Mouse (Mus musculus) kidney, embryonic 16.5 days (tissue): ENCODE measurements around the gene Zfp991. TPM values are rescaled to one million over a fixed set of nuclear protein-coding genes. Genes with fewer than 3 reads are reported as not detected.
"Not testable (repeated sequence)": the region's sequence is repeated elsewhere in the genome, so short reads cannot be mapped to it uniquely, and the experiment has no call there.

ENCODE experiments used
- ATAC-seq: fragments of 200-750 bp; cut with Nextera tagmentation; 2 replicates; pipeline ENCODE4 v1.8.0; 2017; ENCODE audit warnings: moderate TSS enrichment; ENCODE audit not compliant: low FRiP score, low TSS enrichment
- H3K27ac ChIP-seq: fragments of 300-500 bp; sonication (generic); 2 replicates; pipeline ENCODE4 v1.5.1; 2014; ENCODE audit warnings: low read length
- H3K27me3 ChIP-seq: fragments of 300-500 bp; sonication (generic); 2 replicates; pipeline ENCODE4 v1.6.1; 2014; ENCODE audit warnings: low read length, control low read depth, mixed read lengths; ENCODE audit not compliant: insufficient read depth
- H3K36me3 ChIP-seq: fragments of 300-500 bp; sonication (generic); 2 replicates; pipeline ENCODE4 v1.6.1; 2014; ENCODE audit warnings: low read length, control low read depth, mixed read lengths; ENCODE audit not compliant: insufficient read depth
- H3K4me1 ChIP-seq: fragments of 300-500 bp; sonication (generic); 2 replicates; pipeline ENCODE4 v1.6.1; 2014; ENCODE audit warnings: low read length, control low read depth, mixed read lengths; ENCODE audit not compliant: insufficient read depth
- H3K4me2 ChIP-seq: fragments of 300-500 bp; sonication (generic); replicated peaks from 2 replicates; pipeline ENCODE4 v1.6.1; 2014; ENCODE audit warnings: low read depth, low read length
- H3K4me3 ChIP-seq: fragments of 300-500 bp; sonication (generic); 2 replicates; pipeline ENCODE4 v1.5.1; 2014; ENCODE audit warnings: mild to moderate bottlenecking, low read length
- H3K9ac ChIP-seq: fragments of 300-500 bp; sonication (generic); replicated peaks from 2 replicates; pipeline ENCODE4 v1.6.1; 2014; ENCODE audit warnings: low read length
- H3K9me3 ChIP-seq: fragments of 300-500 bp; sonication (generic); 2 replicates; pipeline ENCODE4 v1.6.1; 2016; ENCODE audit warnings: low read length, control low read depth
- WGBS: fragments of 180-500 bp; shearing (Covaris S2); extraction: QIAGEN DNeasy Blood & Tissue Kit; methylation state at CpG from one replicate; pipeline ENCODE4 v1.1.7; 2014; 5-methylcytosine and 5-hydroxymethylcytosine counted together
- polyA plus RNA-seq: library from polyadenylated mRNA; unstranded; fragments of >200 nt; fragmentation: Nextera tagmentation; extraction: Ambion mirVana; gene quantifications from 2 replicates; pipeline ENCODE4 v1.2.1, GENCODE M21; 2015

Gene Zfp991
- polyA plus RNA-seq, result 5.3 and 6.2 TPM in 2 replicates

GRCm38 (mm10) chr4:147131837-147132459 lies at the start of gene Zfp991:
Zfp991 (plus strand) TSS chr4:147132038.
- WGBS, result 34% methylated on average over 2 of the region's 15 CpGs
- not testable (repeated sequence) for H3K27me3 ChIP-seq, ATAC-seq, H3K4me1 ChIP-seq, H3K36me3 ChIP-seq, H3K9ac ChIP-seq, H3K4me2 ChIP-seq, H3K27ac ChIP-seq, H3K9me3 ChIP-seq
- peak within 1 kb of the TSS; percentile 31 for H3K4me3 ChIP-seq

GRCm38 (mm10) chr4:147095641-147096040 lies 36.2 kb upstream of the Zfp991 start:
- not testable (repeated sequence) for H3K9ac ChIP-seq, ATAC-seq, H3K36me3 ChIP-seq, H3K27ac ChIP-seq, H3K27me3 ChIP-seq, H3K4me1 ChIP-seq, H3K9me3 ChIP-seq, H3K4me3 ChIP-seq, H3K4me2 ChIP-seq
- WGBS, result 73% methylated on average over 2 of the region's 2 CpGs

- H3K27ac ChIP-seq, H3K36me3 ChIP-seq, H3K4me1 ChIP-seq, H3K9me3 ChIP-seq, H3K27me3 ChIP-seq: not testable (repeated sequence)
- H3K4me2 ChIP-seq, result peak overlapping the region; percentile 72
- ATAC-seq, result peak; percentile 81
- peak overlapping the region; percentile 47 for H3K4me3 ChIP-seq
- H3K9ac ChIP-seq, result peak overlapping the region; percentile 44; the same call in 1 of the 2 replicates
- WGBS, result 2% methylated on average over 45 of the region's 109 CpGs
These were observed 29.9 kb upstream of the Zfp991 start for GRCm38 (mm10) chr4:147101666-147102626.

GRCm38 (mm10) chr4:147103814-147104213 lies 28.0 kb upstream of the Zfp991 start:
- H3K4me3 ChIP-seq, H3K36me3 ChIP-seq, H3K4me1 ChIP-seq, ATAC-seq, H3K27ac ChIP-seq, H3K9ac ChIP-seq, H3K9me3 ChIP-seq, H3K4me2 ChIP-seq, H3K27me3 ChIP-seq: not testable (repeated sequence)
- WGBS, result 60% methylated on average over 4 of the region's 4 CpGs

GRCm38 (mm10) chr4:147117839-147118238 lies 14.0 kb upstream of the Zfp991 start:
- H3K4me1 ChIP-seq, H3K27ac ChIP-seq, H3K9ac ChIP-seq, ATAC-seq, H3K4me2 ChIP-seq, H3K9me3 ChIP-seq, H3K27me3 ChIP-seq, H3K36me3 ChIP-seq, H3K4me3 ChIP-seq: not testable (repeated sequence)
- 74% methylated on average over 2 of the region's 3 CpGs for WGBS

GRCm38 (mm10) chr4:147122286-147122685 lies 9.6 kb upstream of the Zfp991 start:
- not testable (repeated sequence) for H3K9ac ChIP-seq
- 75% methylated on average over 1 of the region's 1 CpGs for WGBS

GRCm38 (mm10) chr4:147123797-147124196 lies 8.0 kb upstream of the Zfp991 start:
- peaks cover 18% of the 10 kb centered on the region for H3K9me3 ChIP-seq
- not testable (repeated sequence) for ATAC-seq, H3K27ac ChIP-seq, H3K4me3 ChIP-seq, H3K36me3 ChIP-seq, H3K27me3 ChIP-seq, H3K4me1 ChIP-seq, H3K4me2 ChIP-seq, H3K9ac ChIP-seq

More at GRCm38 (mm10) chr4:147122286-147122685, 9.6 kb upstream of the Zfp991 start:
- H3K36me3 ChIP-seq, H3K27ac ChIP-seq, ATAC-seq, H3K4me2 ChIP-seq, H3K4me1 ChIP-seq, H3K27me3 ChIP-seq, H3K4me3 ChIP-seq: not testable (repeated sequence)
- H3K9me3 ChIP-seq, result peaks cover 18% of the 10 kb centered on the region

GRCm38 (mm10) chr4:147124400-147125306 lies 7.2 kb upstream of the Zfp991 start:
- not testable (repeated sequence) for H3K4me1 ChIP-seq, H3K27ac ChIP-seq, H3K36me3 ChIP-seq, H3K27me3 ChIP-seq
- WGBS, result 6% methylated on average over 42 of the region's 48 CpGs
- peak; percentile 100 for ATAC-seq
- Histone ChIP-seq H3K9me3 (peaks cover 18% of the 10 kb centered on the region), H3K4me3 (peak overlapping the region; percentile 56), H3K4me2 (peak overlapping the region; percentile 83), H3K9ac (peak overlapping the region; percentile 81)

- 17% methylated on average over 4 of the region's 4 CpGs for WGBS
- H3K9ac ChIP-seq, result peak overlapping the region; percentile 81
- H3K4me3 ChIP-seq, result peak overlapping the region; percentile 56
- ATAC-seq, H3K4me1 ChIP-seq, H3K36me3 ChIP-seq, H3K27me3 ChIP-seq, H3K27ac ChIP-seq: not testable (repeated sequence)
- peak overlapping the region; percentile 83 for H3K4me2 ChIP-seq
- H3K9me3 ChIP-seq, result peaks cover 18% of the 10 kb centered on the region
These were observed 6.5 kb upstream of the Zfp991 start for GRCm38 (mm10) chr4:147125326-147125725.
